Mouse (Mus musculus) thymus, adult 2 months (tissue): ENCODE results near the gene Apex1.

ENCODE experiments used
- CTCF ChIP-seq: fragments of 200-500 bp; IDR thresholded peaks from 2 replicates; pipeline ENCODE4 v1.5.1; 2012; ENCODE audit warnings: mild to moderate bottlenecking, control low read depth, low read length, moderate library complexity, borderline replicate concordance; ENCODE audit not compliant: control insufficient read depth, poor library complexity, insufficient read depth; ENCODE audit errors: extremely low read depth
- POLR2A ChIP-seq: fragments of 200-500 bp; IDR thresholded peaks from 2 replicates; pipeline ENCODE4 v1.6.1; 2012; ENCODE audit warnings: mild to moderate bottlenecking, low read length, control low read depth, moderate library complexity; ENCODE audit not compliant: control insufficient read depth, poor library complexity, insufficient read depth; ENCODE audit errors: extremely low read depth

DNA sequence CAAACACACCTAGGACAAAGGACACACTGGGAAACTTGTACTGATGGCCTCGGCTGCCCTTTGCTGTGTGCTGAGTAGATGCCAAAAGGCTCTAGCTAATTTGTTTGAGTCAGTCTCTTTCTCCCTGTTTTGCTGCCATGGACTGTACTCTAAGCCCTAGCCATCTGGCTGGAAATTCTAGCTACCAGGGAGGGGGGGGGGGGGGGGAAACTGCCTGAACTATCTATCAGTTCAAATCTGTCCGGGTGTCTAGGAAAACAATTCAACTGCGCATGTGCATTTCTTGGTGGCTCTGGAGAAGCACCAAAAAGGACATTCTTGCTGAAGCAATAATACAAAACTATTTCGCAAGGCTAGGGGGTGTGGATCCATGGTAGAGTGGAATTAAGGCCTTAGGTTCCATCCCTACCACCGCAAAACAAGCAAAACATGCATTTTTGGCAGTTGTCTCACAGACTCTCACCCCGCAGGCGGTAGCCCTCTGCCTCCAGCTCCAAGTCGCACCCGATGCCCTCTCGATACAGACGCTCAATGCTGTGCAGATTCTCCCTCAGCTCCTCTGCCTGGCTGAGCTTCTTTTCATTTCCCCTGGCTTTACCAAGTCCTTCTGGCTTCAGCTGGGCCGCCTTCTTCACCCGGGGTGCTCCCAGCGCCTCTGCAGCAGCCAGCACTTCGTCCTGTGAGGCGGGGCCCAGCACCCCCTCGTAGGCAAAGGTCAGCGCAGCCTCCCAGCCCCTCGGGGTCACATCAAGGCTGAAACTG lies 28.6 kb upstream of the Apex1 start:
- TF ChIP-seq CTCF = no peak
- no peak for TF ChIP-seq POLR2A
